Mouse (Mus musculus) Patski (cell line): Measurements from ENCODE around the gene Fastkd1. TPM values are rescaled to one million over a fixed set of nuclear protein-coding genes. Genes with fewer than 3 reads are reported as not detected.

ENCODE experiments used
- ATAC-seq: fragments of 100-300 bp; one replicate; pipeline ENCODE4 v1.8.0; 2021
- CTCF ChIA-PET: fragments of 350-600 bp; sonication (Branson Sonifier 250); formaldehyde crosslinking; loops from one replicate; lab custom pipeline; 2022; ENCODE audit warnings: inconsistent platforms; lab: Charles Lee
- POLR2A ChIA-PET: fragments of 350-600 bp; sonication (Branson Sonifier 250); formaldehyde crosslinking; loops from one replicate; lab custom pipeline; 2022; ENCODE audit warnings: antibody characterized with exemption, inconsistent platforms; lab: Charles Lee
- DNase-seq: peaks from one replicate; pipeline ENCODE4 v3.0.0-alpha.2; 2011; ENCODE audit warnings: low read depth, low spot score
- H3K27me3 ChIP-seq: fragments of 371-371 bp; one replicate; pipeline ENCODE4 v1.5.1; 2021
- CTCF ChIP-seq: fragments of 100-300 bp; IDR thresholded peaks from one replicate; pipeline ENCODE4 v1.5.1; 2021
- in situ Hi-C: fragments of 300-500 bp; cut with MboI; formaldehyde crosslinking; loops from 3 replicates; pipeline ENCODE4 v1.11.1; 2018; ENCODE audit warnings: low pct_unique_long_range_greater_than_20kb, mixed read lengths
- polyA plus RNA-seq: library from polyadenylated mRNA; unstranded; gene quantifications from one replicate; pipeline ENCODE4 v1.2.3, GENCODE M21; 2021

Gene Fastkd1
- polyA plus RNA-seq = 26.0 TPM

- POLR2A ChIA-PET = interaction anchor here (2.0 kb wide), 1 partner anchor 10 kb away, joined by 8 read pairs; the partner anchor contains the start of gene Ppig
- in situ Hi-C loops = no loop called here
- ATAC-seq = peak; percentile 95
These were observed at the start of gene Fastkd1 for GRCm38 (mm10) chr2:69712981-69713625. TSS of gene Fastkd1 (minus strand) at chr2:69713516.

GRCm38 (mm10) chr2:69760980-69761379 lies 47.7 kb upstream of the Fastkd1 start:
- in situ Hi-C loops = no loop called here
- ChIA-PET CTCF (interaction anchor here (1.6 kb wide), 1 partner anchor 19 kb away, joined by 3 read pairs; no protein-coding TSS in a partner anchor), POLR2A (no interaction called here)
- H3K27me3 ChIP-seq = no peaks in the 10 kb centered on the region
- no peak for TF ChIP-seq CTCF
- no peak for ATAC-seq
- no peak for DNase-seq

More at GRCm38 (mm10) chr2:69712981-69713625, at the start of gene Fastkd1:
- CTCF ChIA-PET = interaction anchor here (1.1 to 1.4 kb wide), 2 partner anchors 24 to 29 kb away, joined by 3 read pairs; no protein-coding TSS in a partner anchor
- DNase-seq = peak; percentile 33
- H3K27me3 ChIP-seq = peaks cover 5% of the 10 kb centered on the region
- no peak for TF ChIP-seq CTCF

GRCm38 (mm10) chr2:69745091-69745490 lies 31.8 kb upstream of the Fastkd1 start:
- H3K27me3 ChIP-seq = no peaks in the 10 kb centered on the region
- no peak for DNase-seq
- ATAC-seq = no peak
- ChIA-PET CTCF (no interaction called here), POLR2A (no interaction called here)
- in situ Hi-C loops = no loop called here
- peak; percentile 60 for TF ChIP-seq CTCF

GRCm38 (mm10) chr2:69723519-69723825 lies 10.2 kb upstream of the Fastkd1 start:
- CTCF ChIA-PET = no interaction called here
- TF ChIP-seq CTCF = no peak
- POLR2A ChIA-PET = interaction anchor here (1.7 kb wide), 1 partner anchor 10 kb away, joined by 8 read pairs; the partner anchor contains the start of gene Fastkd1
- no peaks in the 10 kb centered on the region for H3K27me3 ChIP-seq
- DNase-seq (no peak), ATAC-seq (no peak)
- in situ Hi-C loops = no loop called here

- ChIA-PET CTCF (no interaction called here), POLR2A (interaction anchor here (1.0 to 1.7 kb wide), 2 partner anchors 10 to 520 kb away, joined by 3 to 8 read pairs; partner anchors contain the start of gene Fastkd1)
- in situ Hi-C loops = no loop called here
- ATAC-seq (peak; percentile 76), DNase-seq (peak; percentile 51)
- no peaks in the 10 kb centered on the region for H3K27me3 ChIP-seq
- TF ChIP-seq CTCF = no peak
These were observed 9.6 kb upstream of the Fastkd1 start for GRCm38 (mm10) chr2:69722650-69723518.

GRCm38 (mm10) chr2:69722273-69722649 lies 8.9 kb upstream of the Fastkd1 start, which contains the start of gene Ppig:
TSS of gene Ppig (plus strand) at chr2:69722545.
- in situ Hi-C loops = no loop called here
- DNase-seq (no peak), ATAC-seq (no peak)
- no peak for TF ChIP-seq CTCF
- ChIA-PET POLR2A (interaction anchor here (1.0 to 1.7 kb wide), 2 partner anchors 9 to 519 kb away, joined by 3 to 8 read pairs; partner anchors contain the start of gene Fastkd1), CTCF (no interaction called here)
- H3K27me3 ChIP-seq = no peaks in the 10 kb centered on the region

GRCm38 (mm10) chr2:69719121-69719520 lies 5.8 kb upstream of the Fastkd1 start:
- peaks cover 5% of the 10 kb centered on the region for H3K27me3 ChIP-seq
- in situ Hi-C loops = no loop called here
- POLR2A ChIA-PET = no interaction called here
- no peak for ATAC-seq
- TF ChIP-seq CTCF = no peak
- CTCF ChIA-PET = interaction anchor here (1.1 kb wide), 1 partner anchor 75 kb away, joined by 3 read pairs; no protein-coding TSS in a partner anchor
- DNase-seq = no peak

- no peak for TF ChIP-seq CTCF
- in situ Hi-C loops = no loop called here
- H3K27me3 ChIP-seq = peaks cover 5% of the 10 kb centered on the region
- ChIA-PET POLR2A (no interaction called here), CTCF (no interaction called here)
- ATAC-seq = no peak
- DNase-seq = no peak
These were observed 3.2 kb upstream of the Fastkd1 start for GRCm38 (mm10) chr2:69716483-69716882.

GRCm38 (mm10) chr2:69714126-69714525 lies 810 bp upstream of the Fastkd1 start:
- no peak for DNase-seq
- in situ Hi-C loops = no loop called here
- peaks cover 5% of the 10 kb centered on the region for H3K27me3 ChIP-seq
- ChIA-PET CTCF (no interaction called here), POLR2A (interaction anchor here (2.0 kb wide), 1 partner anchor 9 kb away, joined by 8 read pairs; the partner anchor contains the start of gene Ppig)
- ATAC-seq = no peak
- no peak for TF ChIP-seq CTCF

GRCm38 (mm10) chr2:69713626-69714014 lies 304 bp upstream of the Fastkd1 start:
- no peak for DNase-seq
- POLR2A ChIA-PET = interaction anchor here (2.0 kb wide), 1 partner anchor 9 kb away, joined by 8 read pairs; the partner anchor contains the start of gene Ppig
- CTCF ChIA-PET = interaction anchor here (1.1 to 1.4 kb wide), 2 partner anchors 25 to 29 kb away, joined by 3 read pairs; no protein-coding TSS in a partner anchor
- TF ChIP-seq CTCF = no peak
- in situ Hi-C loops = no loop called here
- peaks cover 5% of the 10 kb centered on the region for H3K27me3 ChIP-seq
- ATAC-seq = no peak
